Mouse (Mus musculus) bone marrow, adult 2 months (tissue): Measurements from ENCODE around the gene Prr13.

Experiments
- CTCF ChIP-seq: fragments of 200-500 bp; IDR thresholded peaks from 2 replicates; pipeline ENCODE4 v1.5.1; 2011; ENCODE audit warnings: low read length, control low read depth; ENCODE audit not compliant: control insufficient read depth, insufficient read depth
- POLR2A ChIP-seq: fragments of 200-500 bp; IDR thresholded peaks from 2 replicates; pipeline ENCODE4 v1.6.1; 2011; ENCODE audit warnings: low read depth, mild to moderate bottlenecking, control low read depth, low read length, borderline replicate concordance; ENCODE audit not compliant: control insufficient read depth

GRCm38 (mm10) chr15:102499851-102500250 lies 41.0 kb downstream of the Prr13 start:
- TF ChIP-seq CTCF: no peak
- no peak for TF ChIP-seq POLR2A
